Mouse (Mus musculus): ENCODE results near the gene Lbr. TPM values are rescaled to one million over a fixed set of nuclear protein-coding genes. Genes with fewer than 3 reads are reported as not detected.
"Not testable (repeated sequence)": the region's sequence is repeated elsewhere in the genome, so short reads cannot be mapped to it uniquely, and the experiment has no call there.

The Lbr gene
- total RNA-seq, 2 experiments from 2014 or later, result 17.7 to 20.5 TPM

GRCm38 (mm10) chr1:181793541-181793940 lies 49.3 kb downstream of the Lbr start:
- intact Hi-C loops (cut with DNase I), result no loop called here
- DNase-seq, result peak in 1 of 2 experiments; percentile 55

GRCm38 (mm10) chr1:181789952-181790351 lies 52.9 kb downstream of the Lbr start:
- intact Hi-C loops (cut with DNase I), result no loop called here
- DNase-seq, result no peak

- intact Hi-C loops (cut with DNase I); DNase-seq: not testable (repeated sequence)
These were observed 60.2 kb downstream of the Lbr start for GRCm38 (mm10) chr1:181782600-181782999.

DNA sequence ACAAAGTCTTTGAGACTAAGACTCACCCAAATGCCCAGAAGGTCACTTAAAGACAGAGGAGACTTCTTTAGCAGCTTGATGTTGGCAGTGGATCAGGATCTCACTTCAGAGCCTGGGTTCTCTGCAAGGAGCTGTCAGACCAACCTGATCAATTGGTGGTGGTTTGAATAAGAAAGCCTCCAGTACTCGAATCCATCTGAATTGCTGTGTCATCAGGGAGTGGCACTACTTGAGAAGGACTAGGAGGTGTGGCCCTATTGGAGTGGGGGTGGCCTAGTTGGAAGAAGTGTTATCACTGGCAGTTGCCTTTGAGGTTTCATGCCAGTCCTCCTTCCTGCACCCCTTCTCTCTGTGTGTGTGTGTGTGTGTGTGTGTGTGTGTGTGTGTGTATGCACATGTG lies 66.3 kb downstream of the Lbr start:
- intact Hi-C loops (cut with DNase I), result no loop called here
- no peak for DNase-seq

DNA sequence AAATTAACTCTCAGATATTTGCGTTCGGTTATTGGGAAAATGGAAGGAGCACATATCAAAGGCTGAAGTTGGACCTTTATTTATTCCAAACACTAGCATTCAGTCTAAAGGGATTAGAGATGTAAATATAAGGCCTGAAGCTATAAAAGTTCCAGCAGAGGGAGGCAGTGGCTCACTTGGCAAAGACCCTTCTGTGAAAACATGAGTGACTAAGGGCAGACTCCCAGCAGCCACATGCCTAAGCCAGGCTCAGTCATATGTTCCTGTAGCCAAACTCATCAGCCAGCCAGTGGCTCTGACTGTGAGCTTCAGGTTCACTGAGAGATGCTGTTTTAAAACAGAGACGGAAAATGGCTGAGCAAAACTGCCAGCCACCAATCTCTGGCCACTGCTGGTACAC lies 71.0 kb downstream of the Lbr start:
- intact Hi-C loops (cut with DNase I), result no loop called here

DNA sequence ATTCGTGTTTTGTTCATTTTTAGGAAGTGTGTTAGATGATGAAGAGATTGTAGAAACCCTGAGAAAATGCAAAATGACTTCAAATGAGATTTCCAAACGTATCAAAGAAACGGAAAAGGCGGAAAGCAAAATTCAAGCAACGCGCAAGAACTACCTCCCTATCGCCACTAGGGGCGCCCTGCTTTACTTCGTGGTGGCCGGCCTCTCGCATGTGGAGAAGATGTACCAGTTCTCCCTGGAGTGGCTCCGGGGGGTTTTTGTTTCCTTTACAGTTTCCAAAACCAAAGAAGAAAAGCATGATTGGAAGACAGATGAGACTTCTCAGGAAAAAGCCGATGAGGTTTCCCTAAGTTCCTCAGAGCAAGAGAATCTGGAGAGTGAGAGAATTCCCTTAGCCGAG lies 73.5 kb downstream of the Lbr start:
- intact Hi-C loops (cut with DNase I), result no loop called here
- no peak for DNase-seq

More for the DNA sequence above, 71.0 kb downstream of the Lbr start:
- DNase-seq, result no peak

Other genes with a start within 250 kb of the Lbr start
- gene Enah, start 176.9 kb upstream of the Lbr start, total RNA-seq (2021), result 10 to 100 TPM; 50.1 to 69.1 TPM